Mouse (Mus musculus) spleen, adult 12 weeks (tissue): ENCODE measurements around the gene Pnpla3.

Experiments
- DNase-seq: peaks from one replicate; pipeline ENCODE4 v3.0.0; 2022; ENCODE audit warnings: low spot score

Pnpla3 gene

DNA sequence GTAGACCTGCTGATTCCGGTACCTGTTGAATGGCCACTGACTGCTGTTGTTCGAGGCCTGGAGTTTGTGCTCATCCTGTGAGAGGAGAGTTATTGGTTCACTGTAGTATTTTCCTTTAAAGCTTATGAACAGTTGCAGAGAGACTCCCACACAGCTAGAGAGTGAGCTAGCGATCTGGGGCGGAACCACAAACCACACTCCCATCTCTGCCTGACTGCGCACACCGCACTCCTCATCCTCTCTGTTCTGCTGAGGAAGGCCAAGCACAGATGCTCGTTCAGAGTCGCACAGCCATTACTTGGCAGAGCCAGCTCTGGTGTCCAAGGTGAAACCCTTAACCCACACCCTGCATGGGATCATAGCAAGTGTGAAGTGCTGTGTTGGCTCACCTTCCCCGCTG, 11.1 kb downstream of the Pnpla3 start:
- DNase-seq, result no peak

DNA sequence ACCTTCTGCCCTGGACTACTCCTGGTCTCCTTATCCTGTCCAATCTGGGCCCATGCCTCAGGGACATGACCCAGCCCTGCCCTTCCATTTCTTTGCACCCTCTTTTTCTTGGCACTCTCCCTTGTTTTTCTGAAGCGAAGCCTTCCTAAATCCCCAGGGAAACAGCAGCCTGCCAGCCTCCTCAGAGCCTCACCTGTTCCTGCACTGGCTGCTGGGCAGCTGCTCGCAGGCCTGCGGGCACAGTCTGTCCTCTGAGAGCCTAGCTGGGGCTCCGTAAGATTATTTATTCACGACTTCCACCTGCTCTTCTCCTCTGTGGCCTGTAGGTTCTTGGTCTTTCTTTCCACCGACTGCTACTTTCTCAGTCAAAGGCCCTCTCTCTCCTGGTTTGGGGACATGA, 14.4 kb downstream of the Pnpla3 start:
- DNase-seq, result no peak

GRCm38 (mm10) chr15:84183967-84184366, 16.3 kb downstream of the Pnpla3 start:
- no peak for DNase-seq

DNA sequence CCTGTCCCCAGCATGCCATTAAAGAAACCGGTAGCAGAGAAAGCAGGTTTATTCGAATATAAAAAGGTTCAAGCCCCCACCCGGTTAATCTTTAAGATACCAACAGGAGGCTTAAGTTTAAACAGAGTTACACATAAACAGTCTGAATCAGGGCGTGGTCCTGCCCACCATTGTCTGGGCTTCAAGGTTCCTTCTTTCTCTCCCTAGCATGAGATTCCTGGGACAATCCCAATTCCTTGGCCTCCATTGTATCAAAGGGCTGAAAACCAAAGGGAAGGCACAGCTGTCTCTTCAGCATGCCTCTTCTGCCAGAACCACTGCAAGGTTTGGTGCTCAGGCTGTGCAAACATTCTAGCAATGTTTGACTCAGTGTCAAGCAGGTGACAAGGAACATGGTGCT, 18.6 kb downstream of the Pnpla3 start:
- DNase-seq, result no peak

GRCm38 (mm10) chr15:84188887-84189530, 21.4 kb downstream of the Pnpla3 start:
- no peak for DNase-seq

- DNase-seq, result no peak
These were observed 22.2 kb downstream of the Pnpla3 start for GRCm38 (mm10) chr15:84189881-84190280.

GRCm38 (mm10) chr15:84191724-84192057, 24.1 kb downstream of the Pnpla3 start:
- DNase-seq, result no peak

- peak; percentile 86 for DNase-seq
These were observed 24.6 kb downstream of the Pnpla3 start, which contains the start of gene Samm50 for GRCm38 (mm10) chr15:84192058-84192791. Gene Samm50, plus strand, starts transcription at chr15:84192241.

DNA sequence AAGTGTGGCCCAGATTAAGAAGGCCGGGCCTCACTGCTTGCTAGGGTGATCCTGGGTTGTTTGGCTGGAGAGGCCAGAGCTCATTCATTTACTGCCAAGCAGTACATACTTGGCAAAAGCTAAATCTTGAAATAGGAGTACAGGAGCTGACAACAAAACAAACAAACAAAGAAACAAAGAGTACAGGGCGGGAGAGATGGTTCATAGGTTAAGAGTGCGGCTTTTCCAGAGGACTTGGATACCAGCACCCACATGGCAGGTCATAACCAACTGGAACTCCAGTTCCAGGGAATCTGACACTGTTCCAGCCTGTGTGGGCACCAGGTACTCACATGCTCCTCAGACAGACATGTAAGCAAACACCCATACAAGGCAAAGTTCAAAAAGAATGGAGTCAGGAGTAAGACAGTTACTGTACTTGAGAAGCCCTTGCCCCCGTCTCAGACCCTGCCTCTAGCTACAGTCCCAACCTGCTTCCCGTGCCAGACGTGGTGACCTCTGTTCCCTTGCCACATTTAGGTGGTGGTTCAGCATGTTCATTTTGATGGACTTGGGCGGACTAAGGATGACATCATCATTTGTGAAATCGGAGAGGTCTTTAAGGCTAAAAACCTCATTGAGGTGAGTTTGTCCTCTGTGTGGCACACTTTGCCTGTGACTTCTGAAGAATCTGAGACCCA, 29.0 kb downstream of the Pnpla3 start:
- no peak for DNase-seq

DNA sequence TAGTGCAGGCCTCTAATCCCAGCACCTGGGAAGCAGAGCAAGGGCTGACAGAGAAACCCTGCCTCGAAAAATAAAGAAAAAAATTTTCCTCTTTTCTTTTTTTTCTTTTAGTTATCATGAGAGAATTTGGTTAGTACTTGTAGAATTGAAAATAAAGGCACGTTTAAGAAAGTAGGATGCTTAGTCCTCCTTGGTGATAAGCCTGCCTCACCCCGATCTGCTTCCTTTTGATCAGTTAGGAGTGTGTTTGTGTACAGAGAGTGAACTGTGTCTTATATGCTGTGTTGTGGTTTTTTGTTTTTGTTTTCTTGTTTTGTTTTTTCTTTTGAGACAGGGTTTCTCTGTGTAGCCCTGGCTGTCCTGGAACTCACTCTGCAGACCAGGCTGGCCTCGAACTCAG, 39.7 kb downstream of the Pnpla3 start:
- DNase-seq, result no peak

- DNase-seq, result peak; percentile 62
These were observed 42.1 kb downstream of the Pnpla3 start for GRCm38 (mm10) chr15:84209517-84210412.

DNA sequence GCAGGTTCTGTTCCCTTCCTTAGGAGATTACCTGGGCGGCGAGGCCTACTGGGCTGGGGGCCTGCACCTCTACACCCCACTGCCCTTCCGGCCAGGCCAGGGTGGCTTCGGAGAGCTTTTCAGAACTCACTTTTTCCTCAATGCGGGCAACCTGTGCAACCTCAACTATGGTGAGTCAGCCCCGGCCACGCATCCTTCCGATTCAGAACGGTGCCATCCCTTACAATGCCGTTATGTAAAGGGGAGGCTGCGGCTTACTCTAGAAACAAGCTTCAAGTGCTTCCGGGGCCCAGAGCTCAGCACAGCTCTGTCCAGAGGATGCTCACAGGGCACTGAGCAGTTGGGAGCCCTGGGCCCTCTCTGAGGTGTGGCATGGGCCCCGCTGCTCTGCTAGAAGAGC, 42.8 kb downstream of the Pnpla3 start:
- no peak for DNase-seq

- no peak for DNase-seq
These were observed 43.3 kb downstream of the Pnpla3 start for GRCm38 (mm10) chr15:84210941-84211340.

GRCm38 (mm10) chr15:84211564-84211963, 43.9 kb downstream of the Pnpla3 start:
- no peak for DNase-seq

- DNase-seq, result peak; percentile 84
These were observed 44.6 kb downstream of the Pnpla3 start for GRCm38 (mm10) chr15:84212031-84212755.

- no peak for DNase-seq
These were observed 45.1 kb downstream of the Pnpla3 start for GRCm38 (mm10) chr15:84212756-84213105.

DNA sequence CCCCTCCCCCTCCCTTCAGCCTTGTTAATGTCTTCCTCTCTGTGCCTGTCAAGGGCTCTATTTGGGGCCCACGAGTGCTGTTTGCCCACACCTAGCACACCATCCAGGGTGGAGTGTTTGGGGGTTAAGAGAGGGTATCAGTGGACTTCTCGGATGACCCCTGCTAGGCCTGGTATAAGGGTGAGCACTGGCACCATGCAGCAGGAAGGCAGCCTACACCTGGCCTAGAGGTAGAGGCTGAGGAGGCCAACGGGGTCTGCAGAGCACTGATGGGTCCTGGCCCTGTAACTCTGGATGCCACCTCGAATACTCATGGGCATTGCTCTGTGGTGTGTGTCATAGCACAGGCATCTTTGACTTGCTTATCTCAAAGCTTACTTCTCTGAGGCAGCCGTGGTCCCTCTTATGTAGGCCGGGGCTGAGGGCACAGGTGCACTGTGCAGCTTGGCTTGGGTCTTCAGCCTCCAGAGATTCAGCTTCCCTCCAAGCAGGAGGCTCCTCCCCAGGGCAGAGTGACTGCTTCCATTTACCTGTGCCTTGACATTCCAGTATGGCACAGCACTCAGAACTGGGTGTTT, 45.6 kb downstream of the Pnpla3 start:
- DNase-seq, result no peak

- DNase-seq, result no peak
These were observed 46.8 kb downstream of the Pnpla3 start for GRCm38 (mm10) chr15:84214476-84214875.

- no peak for DNase-seq
These were observed 47.6 kb downstream of the Pnpla3 start for GRCm38 (mm10) chr15:84215273-84215672.

DNA sequence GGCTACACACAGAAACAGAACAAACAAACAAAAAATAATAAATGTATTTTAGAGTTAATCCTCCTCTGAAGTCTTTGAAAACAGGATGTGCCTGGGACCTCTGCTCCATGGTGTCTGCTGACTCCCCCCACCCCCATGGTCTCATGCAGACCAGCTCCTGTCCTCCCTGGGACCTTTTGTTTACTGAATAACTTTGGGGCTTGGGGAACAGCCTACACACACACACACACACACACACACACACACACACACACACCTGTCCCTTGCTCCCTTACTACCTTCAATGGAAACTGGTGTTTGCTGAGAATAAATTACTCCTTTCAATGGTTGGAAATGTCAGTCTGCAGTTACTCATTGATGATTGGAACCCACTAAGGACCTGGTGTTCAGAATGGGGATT, 48.4 kb downstream of the Pnpla3 start:
- DNase-seq, result no peak

GRCm38 (mm10) chr15:84216461-84217084, 48.9 kb downstream of the Pnpla3 start:
- DNase-seq, result no peak
